Mouse (Mus musculus) neural tube, embryonic 15.5 days (tissue): ENCODE measurements around the gene Mylk. TPM values are rescaled to one million over a fixed set of nuclear protein-coding genes. Genes with fewer than 3 reads are reported as not detected.

Experiments
- ATAC-seq: fragments of 200-750 bp; cut with Nextera tagmentation; 2 replicates; pipeline ENCODE4 v1.8.0; 2017; ENCODE audit warnings: mild to moderate bottlenecking, moderate TSS enrichment, moderate library complexity; ENCODE audit not compliant: low FRiP score
- H3K27ac ChIP-seq: fragments of 300-500 bp; sonication (generic); replicated peaks from 2 replicates; pipeline ENCODE4 v1.5.1; 2015; ENCODE audit warnings: mild to moderate bottlenecking, inconsistent platforms
- H3K27me3 ChIP-seq: fragments of 300-500 bp; sonication (generic); replicated peaks from 2 replicates; pipeline ENCODE4 v1.6.1; 2015; ENCODE audit warnings: inconsistent platforms
- H3K36me3 ChIP-seq: fragments of 300-500 bp; sonication (generic); 2 replicates; pipeline ENCODE4 v1.6.1; 2015; ENCODE audit warnings: inconsistent platforms
- H3K4me1 ChIP-seq: fragments of 300-500 bp; sonication (generic); 2 replicates; pipeline ENCODE4 v1.6.1; 2015; ENCODE audit warnings: inconsistent platforms
- H3K4me2 ChIP-seq: fragments of 300-500 bp; sonication (generic); 2 replicates; pipeline ENCODE4 v1.6.1; 2015; ENCODE audit warnings: inconsistent platforms, mild to moderate bottlenecking, moderate library complexity
- H3K4me3 ChIP-seq: fragments of 300-500 bp; sonication (generic); replicated peaks from 2 replicates; pipeline ENCODE4 v1.5.1; 2015; ENCODE audit warnings: mild to moderate bottlenecking, inconsistent platforms
- H3K9ac ChIP-seq: fragments of 300-500 bp; sonication (generic); replicated peaks from 2 replicates; pipeline ENCODE4 v1.6.1; 2015; ENCODE audit warnings: mild to moderate bottlenecking, inconsistent platforms
- H3K9me3 ChIP-seq: fragments of 300-500 bp; sonication (generic); replicated peaks from 2 replicates; pipeline ENCODE4 v1.6.1; 2016; ENCODE audit warnings: inconsistent platforms
- WGBS: fragments of 180-500 bp; shearing (Covaris S2); methylation state at CpG from one replicate; pipeline ENCODE4 v1.1.7; 2015; ENCODE audit warnings: mixed read lengths; 5-methylcytosine and 5-hydroxymethylcytosine counted together
- polyA plus RNA-seq: library from polyadenylated mRNA; unstranded; fragments of >200 nt; fragmentation: Nextera tagmentation; extraction: Ambion mirVana; gene quantifications from 2 replicates; pipeline ENCODE4 v1.2.1, GENCODE M21; 2015

Gene Mylk
- polyA plus RNA-seq, 1 experiment from 2014 or later = 4.5 TPM

- no peaks in the 10 kb centered on the region for H3K27me3 ChIP-seq
- peaks cover 25% of the 10 kb centered on the region for H3K4me1 ChIP-seq
- no peak overlapping the region for H3K4me3 ChIP-seq
- WGBS = 56% methylated on average over 5 of the region's 5 CpGs
- H3K27ac ChIP-seq = no peak overlapping the region
- ATAC-seq = no peak
- H3K9ac ChIP-seq = no peak overlapping the region
- no peaks in the 10 kb centered on the region for H3K36me3 ChIP-seq
- no peak overlapping the region for H3K4me2 ChIP-seq
- no peaks in the 10 kb centered on the region for H3K9me3 ChIP-seq
These were observed 251.1 kb downstream of the Mylk start for GRCm38 (mm10) chr16:34996133-34996532.

- Histone ChIP-seq H3K9ac (no peak overlapping the region), H3K4me3 (no peak overlapping the region), H3K4me1 (peaks cover 27% of the 10 kb centered on the region), H3K9me3 (no peaks in the 10 kb centered on the region), H3K4me2 (no peak overlapping the region), H3K36me3 (no peaks in the 10 kb centered on the region), H3K27me3 (no peaks in the 10 kb centered on the region), H3K27ac (no peak overlapping the region)
- ATAC-seq = no peak
- 64% methylated on average over 4 of the region's 4 CpGs for WGBS
These were observed 252.0 kb downstream of the Mylk start for GRCm38 (mm10) chr16:34997052-34997451.

GRCm38 (mm10) chr16:34997576-34997975 is 252.6 kb downstream of the Mylk start:
- Histone ChIP-seq H3K27me3 (no peaks in the 10 kb centered on the region), H3K36me3 (no peaks in the 10 kb centered on the region), H3K27ac (no peak overlapping the region), H3K4me3 (no peak overlapping the region), H3K4me1 (peaks cover 27% of the 10 kb centered on the region), H3K9me3 (no peaks in the 10 kb centered on the region), H3K9ac (no peak overlapping the region), H3K4me2 (no peak overlapping the region)
- ATAC-seq = no peak
- 81% methylated on average over 10 of the region's 10 CpGs for WGBS

- no peak for ATAC-seq
- H3K4me1 ChIP-seq = peaks cover 27% of the 10 kb centered on the region
These were observed 254.0 kb downstream of the Mylk start for GRCm38 (mm10) chr16:34999016-34999415.

GRCm38 (mm10) chr16:34999986-35000385 is 255.0 kb downstream of the Mylk start:
- peak overlapping the region; percentile 48 for H3K4me2 ChIP-seq
- no peak overlapping the region for H3K9ac ChIP-seq

More at GRCm38 (mm10) chr16:34999016-34999415, 254.0 kb downstream of the Mylk start:
- no peaks in the 10 kb centered on the region for H3K36me3 ChIP-seq
- H3K4me2 ChIP-seq = no peak overlapping the region
- 77% methylated on average over 3 of the region's 3 CpGs for WGBS
- no peak overlapping the region for H3K27ac ChIP-seq
- no peak overlapping the region for H3K9ac ChIP-seq
- H3K27me3 ChIP-seq = no peaks in the 10 kb centered on the region
- no peak overlapping the region for H3K4me3 ChIP-seq
- no peaks in the 10 kb centered on the region for H3K9me3 ChIP-seq

GRCm38 (mm10) chr16:35000923-35001560 is 256.0 kb downstream of the Mylk start:
- H3K9ac ChIP-seq = no peak overlapping the region
- no peaks in the 10 kb centered on the region for H3K36me3 ChIP-seq
- 4% methylated on average over 10 of the region's 10 CpGs for WGBS
- no peaks in the 10 kb centered on the region for H3K27me3 ChIP-seq
- peaks cover 19% of the 10 kb centered on the region for H3K4me1 ChIP-seq
- no peaks in the 10 kb centered on the region for H3K9me3 ChIP-seq
- no peak for ATAC-seq
- peak overlapping the region; percentile 48 for H3K4me2 ChIP-seq
- H3K4me3 ChIP-seq = peak overlapping the region; percentile 10; the same call in 1 of the 2 replicates
- no peak overlapping the region for H3K27ac ChIP-seq

More at GRCm38 (mm10) chr16:34999986-35000385, 255.0 kb downstream of the Mylk start:
- Histone ChIP-seq H3K27ac (no peak overlapping the region), H3K4me1 (peaks cover 19% of the 10 kb centered on the region), H3K4me3 (no peak overlapping the region), H3K27me3 (no peaks in the 10 kb centered on the region), H3K9me3 (no peaks in the 10 kb centered on the region), H3K36me3 (no peaks in the 10 kb centered on the region)
- no peak for ATAC-seq
- 38% methylated on average over 11 of the region's 11 CpGs for WGBS

GRCm38 (mm10) chr16:35004356-35004755 is 259.3 kb downstream of the Mylk start:
- H3K9ac ChIP-seq = no peak overlapping the region
- ATAC-seq = no peak
- H3K27me3 ChIP-seq = no peaks in the 10 kb centered on the region
- H3K9me3 ChIP-seq = no peaks in the 10 kb centered on the region
- no peak overlapping the region for H3K27ac ChIP-seq
- no peak overlapping the region for H3K4me3 ChIP-seq
- no peaks in the 10 kb centered on the region for H3K36me3 ChIP-seq
- WGBS = 79% methylated on average over 5 of the region's 5 CpGs
- peaks cover 16% of the 10 kb centered on the region for H3K4me1 ChIP-seq
- H3K4me2 ChIP-seq = no peak overlapping the region

- H3K4me3 ChIP-seq = no peak overlapping the region
- no peaks in the 10 kb centered on the region for H3K9me3 ChIP-seq
- no peak for ATAC-seq
- no peaks in the 10 kb centered on the region for H3K36me3 ChIP-seq
- peaks cover 16% of the 10 kb centered on the region for H3K4me1 ChIP-seq
- no peak overlapping the region for H3K9ac ChIP-seq
- 91% methylated on average over 2 of the region's 2 CpGs for WGBS
- H3K27ac ChIP-seq = no peak overlapping the region
- H3K27me3 ChIP-seq = no peaks in the 10 kb centered on the region
- H3K4me2 ChIP-seq = no peak overlapping the region
These were observed 259.7 kb downstream of the Mylk start for GRCm38 (mm10) chr16:35004756-35005155.

GRCm38 (mm10) chr16:35006251-35006650 is 261.2 kb downstream of the Mylk start:
- Histone ChIP-seq H3K9me3 (no peaks in the 10 kb centered on the region), H3K9ac (no peak overlapping the region), H3K4me1 (peaks cover 3% of the 10 kb centered on the region), H3K27me3 (no peaks in the 10 kb centered on the region), H3K27ac (no peak overlapping the region), H3K4me2 (no peak overlapping the region), H3K4me3 (no peak overlapping the region), H3K36me3 (no peaks in the 10 kb centered on the region)
- no peak for ATAC-seq
- 94% methylated on average over 5 of the region's 5 CpGs for WGBS

- no peak for ATAC-seq
- Histone ChIP-seq H3K36me3 (no peaks in the 10 kb centered on the region), H3K27me3 (no peaks in the 10 kb centered on the region), H3K4me2 (no peak overlapping the region), H3K9me3 (no peaks in the 10 kb centered on the region), H3K27ac (no peak overlapping the region), H3K9ac (no peak overlapping the region), H3K4me1 (no peaks in the 10 kb centered on the region), H3K4me3 (no peak overlapping the region)
- WGBS = 64% methylated on average over 1 of the region's 1 CpGs
These were observed 262.4 kb downstream of the Mylk start for GRCm38 (mm10) chr16:35007361-35007760.

GRCm38 (mm10) chr16:35008447-35008846 is 263.4 kb downstream of the Mylk start:
- Histone ChIP-seq H3K4me1 (no peaks in the 10 kb centered on the region), H3K27ac (no peak overlapping the region), H3K9ac (no peak overlapping the region), H3K9me3 (no peaks in the 10 kb centered on the region), H3K27me3 (no peaks in the 10 kb centered on the region), H3K4me2 (no peak overlapping the region), H3K36me3 (no peaks in the 10 kb centered on the region), H3K4me3 (no peak overlapping the region)
- no peak for ATAC-seq

GRCm38 (mm10) chr16:35013501-35013900 is 268.5 kb downstream of the Mylk start:
- H3K4me3 ChIP-seq = no peak overlapping the region
- no peak overlapping the region for H3K27ac ChIP-seq
- H3K4me1 ChIP-seq = no peaks in the 10 kb centered on the region
- H3K4me2 ChIP-seq = no peak overlapping the region
- H3K36me3 ChIP-seq = no peaks in the 10 kb centered on the region
- H3K27me3 ChIP-seq = peaks cover 11% of the 10 kb centered on the region
- 87% methylated on average over 2 of the region's 2 CpGs for WGBS
- H3K9me3 ChIP-seq = no peaks in the 10 kb centered on the region; the same call in 1 of the 2 replicates
- no peak for ATAC-seq
- H3K9ac ChIP-seq = no peak overlapping the region
